Mouse (Mus musculus) liver, embryonic 13.5 days (tissue): ENCODE data around the gene Socs2. TPM values are rescaled to one million over a fixed set of nuclear protein-coding genes. Genes with fewer than 3 reads are reported as not detected.

Experiments
- ATAC-seq: fragments of 200-750 bp; cut with Nextera tagmentation; 2 replicates; pipeline ENCODE4 v1.8.0; 2017; ENCODE audit warnings: low read depth, mild to moderate bottlenecking, moderate number of reproducible peaks, moderate library complexity
- DNase-seq: peaks from one replicate; pipeline ENCODE4 v3.0.0; 2022
- H3K27ac ChIP-seq: fragments of 300-500 bp; sonication (generic); 2 replicates; pipeline ENCODE4 v1.5.1; 2015; ENCODE audit warnings: moderate library complexity, mild to moderate bottlenecking, inconsistent platforms
- H3K27me3 ChIP-seq: fragments of 300-500 bp; sonication (generic); 2 replicates; pipeline ENCODE4 v1.6.1; 2015; ENCODE audit warnings: mild to moderate bottlenecking, inconsistent platforms
- H3K36me3 ChIP-seq: fragments of 300-500 bp; sonication (generic); 2 replicates; pipeline ENCODE4 v1.6.1; 2015; ENCODE audit warnings: mild to moderate bottlenecking, inconsistent platforms
- H3K4me1 ChIP-seq: fragments of 300-500 bp; sonication (generic); replicated peaks from 2 replicates; pipeline ENCODE4 v1.6.1; 2015; ENCODE audit warnings: inconsistent platforms
- H3K4me2 ChIP-seq: fragments of 300-500 bp; sonication (generic); 2 replicates; pipeline ENCODE4 v1.6.1; 2015; ENCODE audit warnings: inconsistent platforms, mild to moderate bottlenecking, moderate library complexity
- H3K4me3 ChIP-seq: fragments of 300-500 bp; sonication (generic); replicated peaks from 2 replicates; pipeline ENCODE4 v1.5.1; 2015; ENCODE audit warnings: mild to moderate bottlenecking, inconsistent platforms
- H3K9ac ChIP-seq: fragments of 300-500 bp; sonication (generic); 2 replicates; pipeline ENCODE4 v1.6.1; 2015; ENCODE audit warnings: mild to moderate bottlenecking, inconsistent platforms
- H3K9me3 ChIP-seq: fragments of 300-500 bp; sonication (generic); replicated peaks from 2 replicates; pipeline ENCODE4 v1.6.1; 2016; ENCODE audit warnings: inconsistent platforms
- WGBS: fragments of 180-500 bp; shearing (Covaris S2); methylation state at CpG from one replicate; pipeline ENCODE4 v1.1.7; 2015; ENCODE audit not compliant: insufficient replicate concordance; 5-methylcytosine and 5-hydroxymethylcytosine counted together
- polyA plus RNA-seq: library from polyadenylated mRNA; unstranded; fragments of >200 nt; fragmentation: Nextera tagmentation; extraction: Ambion mirVana; gene quantifications from 2 replicates; pipeline ENCODE4 v1.2.1, GENCODE M21; 2015

Gene Socs2
- polyA plus RNA-seq, 1 experiment from 2014 or later: 6.9 TPM

- no peak overlapping the region for H3K4me3 ChIP-seq
- H3K9ac ChIP-seq: no peak overlapping the region
- H3K36me3 ChIP-seq: no peaks in the 10 kb centered on the region
- H3K9me3 ChIP-seq: no peaks in the 10 kb centered on the region
- WGBS: 69% methylated on average over 12 of the region's 12 CpGs
- DNase-seq (no peak), ATAC-seq (no peak)
- no peaks in the 10 kb centered on the region for H3K27me3 ChIP-seq
- H3K4me1 ChIP-seq: no peaks in the 10 kb centered on the region
- no peak overlapping the region for H3K4me2 ChIP-seq
- H3K27ac ChIP-seq: no peak overlapping the region
Measured at GRCm38 (mm10) chr10:95361260-95361841, 55.6 kb downstream of the Socs2 start.

GRCm38 (mm10) chr10:95360048-95360447 is 56.9 kb downstream of the Socs2 start:
- no peaks in the 10 kb centered on the region for H3K27me3 ChIP-seq
- H3K4me2 ChIP-seq: no peak overlapping the region
- no peak overlapping the region for H3K27ac ChIP-seq
- H3K4me3 ChIP-seq: no peak overlapping the region
- H3K36me3 ChIP-seq: no peaks in the 10 kb centered on the region
- WGBS: 69% methylated on average over 5 of the region's 5 CpGs
- ATAC-seq (no peak), DNase-seq (no peak)
- no peaks in the 10 kb centered on the region for H3K4me1 ChIP-seq
- H3K9ac ChIP-seq: no peak overlapping the region
- H3K9me3 ChIP-seq: no peaks in the 10 kb centered on the region

- Histone ChIP-seq H3K27me3 (no peaks in the 10 kb centered on the region), H3K27ac (no peak overlapping the region)
- DNase-seq: no peak
Measured at GRCm38 (mm10) chr10:95357721-95358120, 59.3 kb downstream of the Socs2 start.

GRCm38 (mm10) chr10:95356711-95357110 is 60.3 kb downstream of the Socs2 start:
- ATAC-seq: no peak
- Histone ChIP-seq H3K4me1 (no peaks in the 10 kb centered on the region), H3K9me3 (no peaks in the 10 kb centered on the region), H3K4me2 (no peak overlapping the region), H3K36me3 (no peaks in the 10 kb centered on the region), H3K27me3 (no peaks in the 10 kb centered on the region), H3K9ac (no peak overlapping the region), H3K27ac (no peak overlapping the region), H3K4me3 (no peak overlapping the region)
- WGBS: 68% methylated on average over 7 of the region's 7 CpGs
- no peak for DNase-seq

More at GRCm38 (mm10) chr10:95357721-95358120, 59.3 kb downstream of the Socs2 start:
- WGBS: 45% methylated on average over 3 of the region's 3 CpGs
- no peak for ATAC-seq
- H3K9ac ChIP-seq: no peak overlapping the region
- no peak overlapping the region for H3K4me3 ChIP-seq
- no peaks in the 10 kb centered on the region for H3K4me1 ChIP-seq
- H3K4me2 ChIP-seq: no peak overlapping the region
- no peaks in the 10 kb centered on the region for H3K36me3 ChIP-seq
- H3K9me3 ChIP-seq: no peaks in the 10 kb centered on the region

- no peak for ATAC-seq
- Histone ChIP-seq H3K27ac (no peak overlapping the region), H3K27me3 (no peaks in the 10 kb centered on the region), H3K4me3 (no peak overlapping the region), H3K9ac (no peak overlapping the region), H3K4me1 (no peaks in the 10 kb centered on the region), H3K36me3 (no peaks in the 10 kb centered on the region), H3K4me2 (no peak overlapping the region), H3K9me3 (no peaks in the 10 kb centered on the region)
- 57% methylated on average over 6 of the region's 6 CpGs for WGBS
- DNase-seq: no peak
Measured at GRCm38 (mm10) chr10:95355678-95356268, 61.2 kb downstream of the Socs2 start.

- DNase-seq (no peak), ATAC-seq (no peak)
- Histone ChIP-seq H3K27me3 (no peaks in the 10 kb centered on the region), H3K9ac (no peak overlapping the region), H3K4me3 (no peak overlapping the region), H3K4me2 (no peak overlapping the region), H3K27ac (no peak overlapping the region), H3K9me3 (no peaks in the 10 kb centered on the region), H3K36me3 (no peaks in the 10 kb centered on the region), H3K4me1 (no peaks in the 10 kb centered on the region)
Measured at GRCm38 (mm10) chr10:95354673-95355072, 62.3 kb downstream of the Socs2 start.

GRCm38 (mm10) chr10:95354047-95354446 is 62.9 kb downstream of the Socs2 start:
- Histone ChIP-seq H3K4me3 (no peak overlapping the region), H3K36me3 (no peaks in the 10 kb centered on the region), H3K9me3 (no peaks in the 10 kb centered on the region), H3K4me1 (no peaks in the 10 kb centered on the region), H3K27me3 (no peaks in the 10 kb centered on the region), H3K27ac (no peak overlapping the region), H3K4me2 (no peak overlapping the region), H3K9ac (no peak overlapping the region)
- no peak for DNase-seq
- no peak for ATAC-seq
- 74% methylated on average over 6 of the region's 6 CpGs for WGBS

GRCm38 (mm10) chr10:95348457-95348856 is 68.5 kb downstream of the Socs2 start:
- no peak overlapping the region for H3K27ac ChIP-seq
- H3K9ac ChIP-seq: no peak overlapping the region
- H3K9me3 ChIP-seq: no peaks in the 10 kb centered on the region
- no peak for ATAC-seq
- H3K27me3 ChIP-seq: no peaks in the 10 kb centered on the region
- H3K4me1 ChIP-seq: no peaks in the 10 kb centered on the region
- WGBS: 61% methylated on average over 3 of the region's 3 CpGs
- H3K36me3 ChIP-seq: no peaks in the 10 kb centered on the region
- no peak overlapping the region for H3K4me2 ChIP-seq
- no peak for DNase-seq
- no peak overlapping the region for H3K4me3 ChIP-seq

GRCm38 (mm10) chr10:95347776-95348175 is 69.2 kb downstream of the Socs2 start:
- H3K27ac ChIP-seq: no peak overlapping the region
- H3K27me3 ChIP-seq: no peaks in the 10 kb centered on the region
- H3K36me3 ChIP-seq: no peaks in the 10 kb centered on the region
- DNase-seq (no peak), ATAC-seq (no peak)
- H3K4me2 ChIP-seq: no peak overlapping the region
- no peak overlapping the region for H3K4me3 ChIP-seq
- H3K4me1 ChIP-seq: no peaks in the 10 kb centered on the region
- no peak overlapping the region for H3K9ac ChIP-seq
- 71% methylated on average over 3 of the region's 3 CpGs for WGBS
- H3K9me3 ChIP-seq: no peaks in the 10 kb centered on the region

GRCm38 (mm10) chr10:95342833-95343590 is 74.0 kb downstream of the Socs2 start:
- WGBS: 64% methylated on average over 10 of the region's 10 CpGs
- no peaks in the 10 kb centered on the region for H3K9me3 ChIP-seq
- no peak overlapping the region for H3K4me3 ChIP-seq
- DNase-seq (no peak), ATAC-seq (no peak)
- no peak overlapping the region for H3K4me2 ChIP-seq
- H3K27me3 ChIP-seq: no peaks in the 10 kb centered on the region
- no peaks in the 10 kb centered on the region for H3K4me1 ChIP-seq
- no peak overlapping the region for H3K9ac ChIP-seq
- no peak overlapping the region for H3K27ac ChIP-seq
- no peaks in the 10 kb centered on the region for H3K36me3 ChIP-seq

- 65% methylated on average over 4 of the region's 4 CpGs for WGBS
- DNase-seq (no peak), ATAC-seq (no peak)
Measured at GRCm38 (mm10) chr10:95340676-95341075, 76.3 kb downstream of the Socs2 start.

GRCm38 (mm10) chr10:95337589-95337988 is 79.4 kb downstream of the Socs2 start:
- Histone ChIP-seq H3K4me2 (no peak overlapping the region), H3K9me3 (no peaks in the 10 kb centered on the region), H3K9ac (no peak overlapping the region), H3K36me3 (no peaks in the 10 kb centered on the region), H3K4me3 (no peak overlapping the region), H3K27ac (no peak overlapping the region), H3K4me1 (no peaks in the 10 kb centered on the region), H3K27me3 (no peaks in the 10 kb centered on the region)
- 50% methylated on average over 5 of the region's 5 CpGs for WGBS
- no peak for ATAC-seq
- DNase-seq: no peak

More at GRCm38 (mm10) chr10:95340676-95341075, 76.3 kb downstream of the Socs2 start:
- no peak overlapping the region for H3K4me2 ChIP-seq
- H3K36me3 ChIP-seq: no peaks in the 10 kb centered on the region
- H3K9me3 ChIP-seq: no peaks in the 10 kb centered on the region
- no peak overlapping the region for H3K9ac ChIP-seq
- no peaks in the 10 kb centered on the region for H3K27me3 ChIP-seq
- H3K4me1 ChIP-seq: no peaks in the 10 kb centered on the region
- no peak overlapping the region for H3K27ac ChIP-seq
- H3K4me3 ChIP-seq: no peak overlapping the region
